Mouse (Mus musculus) MEL (cell line): ENCODE results near the gene Nanos3.

ENCODE experiments used
- CHD1 ChIP-seq: IDR thresholded peaks from 2 replicates; pipeline ENCODE4 v1.6.1; 2012; ENCODE audit warnings: low read depth, mild to moderate bottlenecking, inconsistent platforms, low read length, improper control_type of control experiment
- GATA1 ChIP-seq: IDR thresholded peaks from 2 replicates; pipeline ENCODE4 v1.6.1; 2011; ENCODE audit warnings: low read depth, low read length, improper control_type of control experiment
- MEF2A ChIP-seq: IDR thresholded peaks from 2 replicates; pipeline ENCODE4 v1.6.1; 2014; ENCODE audit warnings: low read depth, mild to moderate bottlenecking, inconsistent platforms, low read length, improper control_type of control experiment; ENCODE audit not compliant: poor library complexity, insufficient replicate concordance, severe bottlenecking; ENCODE audit errors: extremely low read depth
- MXI1 ChIP-seq: IDR thresholded peaks from 2 replicates; pipeline ENCODE4 v1.6.1; 2011; ENCODE audit warnings: mild to moderate bottlenecking, low read depth, low read length, improper control_type of control experiment
- NRF1 ChIP-seq: IDR thresholded peaks from 2 replicates; pipeline ENCODE4 v1.6.1; 2014; ENCODE audit warnings: low read depth, mild to moderate bottlenecking, inconsistent platforms, low read length, improper control_type of control experiment, moderate library complexity; ENCODE audit not compliant: poor library complexity, insufficient read depth, severe bottlenecking
- POLR2A ChIP-seq, 2 experiments: IDR thresholded peaks; 2 replicates each; pipeline ENCODE4 v1.6.1; 2011 to 2012; ENCODE audit warnings: low read length in 2 of 2, mild to moderate bottlenecking in 2 of 2, control low read depth in 1 of 2, improper control_type of control experiment in 1 of 2, low read depth in 1 of 2, moderate library complexity in 1 of 2; ENCODE audit not compliant: control insufficient read depth in 1 of 2, insufficient read depth in 1 of 2, poor library complexity in 1 of 2
- RCOR1 ChIP-seq: IDR thresholded peaks from 2 replicates; pipeline ENCODE4 v1.6.1; 2012; ENCODE audit warnings: low read depth, mild to moderate bottlenecking, inconsistent platforms, low read length, improper control_type of control experiment

- TF ChIP-seq MXI1 (no peak), MEF2A (no peak), POLR2A (IDR thresholded peaks at IDR 0.05; ENCODE audit: control insufficient read depth in 1 of 2, insufficient read depth in 1 of 2, low read depth in 1 of 2, low read length in 2 of 2, poor library complexity in 1 of 2) (no peak), RCOR1 (no peak), GATA1 (no peak), NRF1 (no peak), CHD1 (no peak)
Measured at GRCm38 (mm10) chr8:84200126-84200555, 15.1 kb upstream of the Nanos3 start.
